ENCODE assay signal across 11 mouse cellular contexts in genomic region chr6:54099659-54100058, GRCm38 (mm10).
DNase-seq lines count a peak whose midpoint lies in the region; ATAC-seq and TF ChIP-seq lines count a peak whose summit lies in the region.
"Had no signal": no experiment of that assay in that cellular context is flagged by ENCODE, and none has a peak within 500 bp of the region (broad histone marks: within the 10 kb centered on the region; RNA-seq: fewer than 3 reads in every experiment).

No protein-coding gene starts in this region.

- no peaks in the 10 kb centered on the region for H3K9me3 ChIP-seq in kidney, embryonic 14.5 days (ENCODE audit: control insufficient read depth, low read length)
- no peaks in the 10 kb centered on the region for H3K9me3 ChIP-seq in lung, postnatal 0 days (ENCODE audit: low read length)
- H3K9me3 ChIP-seq: neural tube, embryonic 15.5 days had no signal

- H3K4me1 ChIP-seq in kidney, embryonic 14.5 days (ENCODE audit: control insufficient read depth, insufficient read depth, low read length) = no peaks in the 10 kb centered on the region
- 0 out of 2 replicates have a peak, but pooled peaks cover 5% of the 10 kb centered on the region for H3K4me1 ChIP-seq in lung, postnatal 0 days (ENCODE audit: insufficient read depth, low read depth, low read length)

- TF ChIP-seq EP300 in lung, postnatal 0 days (IDR thresholded peaks at IDR 0.05) = no peak

- no peak for TF ChIP-seq CTCF in lung, postnatal 0 days (IDR thresholded peaks at IDR 0.05)

- no peak overlapping the region for H3K9ac ChIP-seq in kidney, embryonic 14.5 days (ENCODE audit: low read depth, low read length)
- H3K9ac ChIP-seq in lung, postnatal 0 days (replicated peaks; ENCODE audit: low read depth) = no peak overlapping the region
- H3K9ac ChIP-seq: neural tube, embryonic 15.5 days had no signal

- no peaks in the 10 kb centered on the region for H3K27me3 ChIP-seq in kidney, embryonic 14.5 days (ENCODE audit: control insufficient read depth, insufficient read depth, low read length)
- H3K27me3 ChIP-seq in lung, postnatal 0 days (replicated peaks; ENCODE audit: insufficient read depth, low read length) = 0 out of 2 replicates have a peak, but pooled peaks cover 7% of the 10 kb centered on the region
- H3K27me3 ChIP-seq: neural tube, embryonic 15.5 days had no signal

- peak; percentile 69 for DNase-seq in cerebellum, adult 9-10 months
- DNase-seq in cerebellum, adult 8-10 months = no peak
- peak; percentile 62 for DNase-seq in kidney, adult 18-20 months
- DNase-seq in heart, postnatal 4 days = peak; percentile 56
- DNase-seq in lung, postnatal 0 days (ENCODE audit: low spot score) = peak; percentile 59
- no peak for DNase-seq in embryo, embryonic 11 days
- no peak for DNase-seq in thymus, postnatal 4 days
- DNase-seq: thymus, postnatal 36 days had no signal

- H3K4me2 ChIP-seq in kidney, embryonic 14.5 days (replicated peaks; ENCODE audit: low read depth, low read length) = no peak overlapping the region
- no peak overlapping the region for H3K4me2 ChIP-seq in lung, postnatal 0 days (replicated peaks; ENCODE audit: low read depth, low read length)
- H3K4me2 ChIP-seq: neural tube, embryonic 15.5 days had no signal

- ATAC-seq in kidney, embryonic 14.5 days (ENCODE audit: low FRiP score, low TSS enrichment) = no peak
- no peak for ATAC-seq in lung, postnatal 0 days

- H3K36me3 ChIP-seq in kidney, embryonic 14.5 days (ENCODE audit: control insufficient read depth, insufficient read depth, low read length) = no peaks in the 10 kb centered on the region
- no peaks in the 10 kb centered on the region for H3K36me3 ChIP-seq in lung, postnatal 0 days (ENCODE audit: insufficient read depth, low read length)
- H3K36me3 ChIP-seq: neural tube, embryonic 15.5 days had no signal

- H3K27ac ChIP-seq in kidney, embryonic 14.5 days (ENCODE audit: low read depth, low read length) = no peak overlapping the region
- no peak overlapping the region for H3K27ac ChIP-seq in lung, postnatal 0 days (ENCODE audit: low read length)
- H3K27ac ChIP-seq: macrophage; neural tube, embryonic 15.5 days had no signal

- 58% methylated on average over 6 of the region's 6 CpGs for WGBS in kidney, embryonic 14.5 days
- 10% methylated on average over 6 of the region's 6 CpGs for WGBS in lung, postnatal 0 days

- no peak overlapping the region for H3K4me3 ChIP-seq in kidney, embryonic 14.5 days (ENCODE audit: low read length)
- H3K4me3 ChIP-seq in lung, postnatal 0 days (ENCODE audit: low read depth, low read length) = no peak overlapping the region
- H3K4me3 ChIP-seq: neural tube, embryonic 15.5 days had no signal

Comparison
In these comparisons a context has a peak if more than half of its experiments do, and no peak if none do; other contexts are left out.
1. DNase-seq: peak in cerebellum, adult 9-10 months (single experiment), kidney, adult 18-20 months (single experiment), heart, postnatal 4 days (single experiment) and lung, postnatal 0 days (single experiment); none in cerebellum, adult 8-10 months (single experiment), embryo, embryonic 11 days (single experiment) and thymus, postnatal 4 days (single experiment).